Mouse (Mus musculus) neural tube, embryonic 10.5 days (tissue): ENCODE data around the gene Slit1.
A peak's percentile ranks its signal among the peaks of the same experiment; 100 is the strongest.

Source experiments
- DNase-seq: peaks from one replicate; pipeline ENCODE4 v3.0.0-alpha.2; 2017; ENCODE audit warnings: low spot score; ENCODE audit errors: extremely low spot score

The Slit1 gene

GRCm38 (mm10) chr19:41724831-41725470 lies 18.5 kb downstream of the Slit1 start:
- no peak for DNase-seq

GRCm38 (mm10) chr19:41723337-41723736 lies 20.1 kb downstream of the Slit1 start:
- no peak for DNase-seq

GRCm38 (mm10) chr19:41719436-41719835 lies 24.0 kb downstream of the Slit1 start:
- no peak for DNase-seq

GRCm38 (mm10) chr19:41716233-41717218 lies 26.9 kb downstream of the Slit1 start:
- DNase-seq = peak; percentile 86

- DNase-seq = peak; percentile 45
Observed at GRCm38 (mm10) chr19:41714431-41714917, 29.0 kb downstream of the Slit1 start.

GRCm38 (mm10) chr19:41712829-41713228 lies 30.6 kb downstream of the Slit1 start:
- DNase-seq = no peak

- DNase-seq = no peak
Observed at GRCm38 (mm10) chr19:41711665-41712064, 31.8 kb downstream of the Slit1 start.

- DNase-seq = no peak
Observed at GRCm38 (mm10) chr19:41709497-41710165, 33.8 kb downstream of the Slit1 start.

GRCm38 (mm10) chr19:41707850-41708249 lies 35.6 kb downstream of the Slit1 start:
- DNase-seq = no peak

- DNase-seq = no peak
Observed at GRCm38 (mm10) chr19:41706094-41706828, 37.2 kb downstream of the Slit1 start.

- no peak for DNase-seq
Observed at GRCm38 (mm10) chr19:41705416-41705815, 38.0 kb downstream of the Slit1 start.

- no peak for DNase-seq
Observed at GRCm38 (mm10) chr19:41702638-41703037, 40.8 kb downstream of the Slit1 start.

GRCm38 (mm10) chr19:41698857-41699424 lies 44.5 kb downstream of the Slit1 start:
- peak; percentile 70 for DNase-seq

- no peak for DNase-seq
Observed at GRCm38 (mm10) chr19:41697807-41698515, 45.5 kb downstream of the Slit1 start.

GRCm38 (mm10) chr19:41697111-41697806 lies 46.2 kb downstream of the Slit1 start:
- no peak for DNase-seq

GRCm38 (mm10) chr19:41696443-41696842 lies 47.0 kb downstream of the Slit1 start:
- no peak for DNase-seq

- no peak for DNase-seq
Observed at GRCm38 (mm10) chr19:41695046-41695445, 48.4 kb downstream of the Slit1 start.

- DNase-seq = no peak
Observed at GRCm38 (mm10) chr19:41694610-41695009, 48.9 kb downstream of the Slit1 start.

- peak; percentile 50 for DNase-seq
Observed at GRCm38 (mm10) chr19:41693727-41694126, 49.7 kb downstream of the Slit1 start.
